Mouse (Mus musculus) ES-CJ7 (cell line): ENCODE measurements around the gene Med1.
"Not testable (repeated sequence)": the region's sequence is repeated elsewhere in the genome, so short reads cannot be mapped to it uniquely, and the experiment has no call there.

Experiments
- DNase-seq: peaks from one replicate; pipeline ENCODE4 v3.0.0; 2011; ENCODE audit warnings: low read depth, low spot score

The Med1 gene

GRCm38 (mm10) chr11:98192901-98193805 lies at the start of gene Med1:
Gene Med1, minus strand, starts transcription at chr11:98193293.
- peak; percentile 99 for DNase-seq

- no peak for DNase-seq
These were observed 45.9 kb upstream of the Med1 start for GRCm38 (mm10) chr11:98238995-98239394.

- peak; percentile 64 for DNase-seq
These were observed 45.3 kb upstream of the Med1 start for GRCm38 (mm10) chr11:98238416-98238815.

- no peak for DNase-seq
These were observed 33.3 kb upstream of the Med1 start for GRCm38 (mm10) chr11:98226349-98226748.

GRCm38 (mm10) chr11:98213311-98213710 lies 20.2 kb upstream of the Med1 start:
- no peak for DNase-seq

GRCm38 (mm10) chr11:98209661-98210060 lies 16.6 kb upstream of the Med1 start:
- DNase-seq = not testable (repeated sequence)

GRCm38 (mm10) chr11:98206281-98206680 lies 13.2 kb upstream of the Med1 start:
- DNase-seq = not testable (repeated sequence)

- no peak for DNase-seq
These were observed 12.4 kb upstream of the Med1 start for GRCm38 (mm10) chr11:98205463-98205862.

- no peak for DNase-seq
These were observed 10.9 kb upstream of the Med1 start for GRCm38 (mm10) chr11:98203931-98204421.

- no peak for DNase-seq
These were observed 10.3 kb upstream of the Med1 start for GRCm38 (mm10) chr11:98203351-98203911.

- peak; percentile 99 for DNase-seq
These were observed 9.7 kb upstream of the Med1 start, which contains the start of gene Cdk12 for GRCm38 (mm10) chr11:98202641-98203350. Gene Cdk12, plus strand, starts transcription at chr11:98203059.

GRCm38 (mm10) chr11:98201791-98202640 lies 8.9 kb upstream of the Med1 start:
- DNase-seq = peak; percentile 87

- DNase-seq = no peak
These were observed 2.3 kb downstream of the Med1 start for GRCm38 (mm10) chr11:98190820-98191219.

GRCm38 (mm10) chr11:98187640-98188395 lies 5.3 kb downstream of the Med1 start:
- DNase-seq = no peak

- not testable (repeated sequence) for DNase-seq
These were observed 10.9 kb downstream of the Med1 start for GRCm38 (mm10) chr11:98182149-98182548.

GRCm38 (mm10) chr11:98168400-98168799 lies 24.7 kb downstream of the Med1 start:
- no peak for DNase-seq

GRCm38 (mm10) chr11:98155094-98155493 lies 38.0 kb downstream of the Med1 start:
- no peak for DNase-seq

- no peak for DNase-seq
These were observed 42.4 kb downstream of the Med1 start for GRCm38 (mm10) chr11:98150625-98151156.

GRCm38 (mm10) chr11:98149786-98150624 lies 43.1 kb downstream of the Med1 start, which contains the start of gene Fbxl20:
Gene Fbxl20, minus strand, starts transcription at chr11:98150403.
- peak; percentile 94 for DNase-seq
